Mouse (Mus musculus): Measurements from ENCODE around the gene Zfp618.

Zfp618 gene

DNA sequence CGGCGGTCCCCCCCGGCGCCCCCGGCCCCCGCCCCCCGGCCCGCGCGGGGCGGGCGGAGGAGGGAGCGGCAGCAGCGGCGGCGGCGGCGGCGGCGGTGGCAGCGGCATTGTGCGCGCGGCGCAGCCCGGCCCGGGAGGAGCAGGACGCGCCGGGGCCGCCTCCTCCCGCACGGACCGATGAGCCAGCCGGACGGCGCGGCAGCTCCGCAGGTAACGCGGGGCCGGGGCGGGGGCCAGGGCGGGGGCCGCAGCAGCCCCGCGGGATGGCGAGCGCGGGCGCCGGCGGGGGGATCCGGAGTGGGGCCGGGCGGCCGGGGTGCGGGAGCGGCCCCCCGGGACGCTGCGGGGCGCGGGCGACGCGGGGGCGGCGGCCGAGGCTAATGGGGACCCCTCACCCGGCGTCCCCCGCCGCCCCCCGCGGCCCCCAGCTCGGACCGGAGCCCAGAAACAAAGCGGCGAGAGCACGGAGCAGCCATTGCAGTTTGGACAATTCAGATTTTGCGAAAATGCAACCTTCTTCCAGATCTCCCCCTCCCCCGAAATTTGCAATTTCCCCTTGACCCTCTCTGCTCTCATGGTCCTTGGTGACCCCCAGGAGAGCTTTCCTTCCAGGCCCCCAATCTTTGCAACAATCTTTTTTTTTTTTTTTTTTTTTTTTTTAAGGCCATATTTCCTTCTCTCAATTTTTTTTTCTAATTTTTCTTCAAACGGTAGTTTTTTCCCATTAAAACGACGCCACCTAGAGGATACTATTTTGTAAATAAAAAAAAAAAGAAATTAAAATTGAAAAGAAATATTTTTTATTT lies at the start of gene Zfp618:
TSS of gene Zfp618 (plus strand) at position 77 of the 806 bp plus-strand sequence.
- in situ Hi-C loops (cut with MboI, MseI), result no loop called here

DNA sequence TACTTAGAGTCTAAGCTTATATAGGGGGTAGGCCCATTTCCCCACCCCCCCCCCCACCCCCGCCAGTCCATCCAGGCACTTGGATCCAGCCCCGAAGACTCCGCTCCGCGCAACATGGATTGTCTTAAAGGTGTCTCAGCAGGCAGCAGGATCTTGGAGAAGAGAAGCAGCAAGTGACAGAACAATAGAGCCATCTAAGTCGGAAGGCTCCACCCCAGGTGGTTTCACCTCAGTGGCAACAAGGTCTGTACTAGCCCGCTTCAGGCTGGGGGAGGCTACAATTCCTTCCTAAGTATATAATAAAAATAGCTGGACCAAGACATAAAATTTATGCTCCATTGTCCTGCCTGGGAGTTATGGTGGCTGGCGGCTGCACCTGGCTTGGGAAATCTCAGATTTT lies 48.3 kb upstream of the Zfp618 start:
- in situ Hi-C loops (cut with MboI, MseI), result no loop called here

DNA sequence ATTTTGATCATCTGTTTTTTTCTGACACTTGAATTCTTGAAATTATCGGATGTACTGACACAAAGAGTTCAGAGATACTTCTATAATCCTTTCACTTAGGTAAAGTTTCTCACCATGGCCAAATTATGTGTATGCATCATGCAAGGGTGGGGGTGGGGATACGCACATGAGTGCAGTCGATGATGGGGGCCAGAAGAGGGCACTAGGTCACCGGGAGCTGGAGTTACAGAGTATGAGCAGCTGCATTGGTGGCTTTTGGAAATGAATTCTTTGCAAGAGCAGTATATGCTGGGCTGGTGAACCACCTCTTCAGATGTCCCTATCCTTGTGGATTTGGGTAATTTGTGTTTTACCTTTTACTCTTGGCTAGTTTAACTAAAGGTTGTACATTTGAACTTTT lies 31.6 kb upstream of the Zfp618 start:
- in situ Hi-C loops (cut with MboI, MseI), result no loop called here

DNA sequence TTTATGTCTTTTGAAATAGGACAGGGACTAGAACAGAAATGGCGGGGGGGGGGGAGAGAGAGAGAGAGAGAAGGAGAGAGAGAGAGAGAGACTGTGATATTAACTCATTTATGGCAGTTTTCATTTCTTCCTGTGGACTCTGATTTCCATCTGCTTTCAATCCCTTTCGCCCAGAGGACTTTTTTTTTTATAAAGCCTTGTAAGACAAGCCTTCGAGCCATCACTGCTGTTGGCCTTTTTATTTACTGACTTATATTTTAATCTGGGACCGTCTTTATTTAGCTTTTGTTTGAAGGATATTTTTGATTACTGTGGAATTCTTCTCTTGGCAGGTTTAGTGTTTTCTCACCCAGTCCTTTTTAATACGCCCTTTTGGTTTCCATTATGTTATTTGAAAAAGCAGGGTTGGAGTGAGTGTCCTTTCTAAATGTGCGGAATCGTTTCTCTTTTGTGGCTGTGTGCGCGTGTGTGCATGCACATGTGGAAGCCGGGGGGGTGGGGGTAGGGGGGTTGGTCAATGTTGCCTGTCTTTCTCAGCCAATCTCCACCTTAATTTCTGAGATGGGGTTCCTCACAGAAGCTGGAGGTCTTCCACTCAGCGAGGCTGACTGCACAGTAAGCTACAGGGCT lies 29.7 kb upstream of the Zfp618 start:
- in situ Hi-C loops (cut with MboI, MseI), result no loop called here

DNA sequence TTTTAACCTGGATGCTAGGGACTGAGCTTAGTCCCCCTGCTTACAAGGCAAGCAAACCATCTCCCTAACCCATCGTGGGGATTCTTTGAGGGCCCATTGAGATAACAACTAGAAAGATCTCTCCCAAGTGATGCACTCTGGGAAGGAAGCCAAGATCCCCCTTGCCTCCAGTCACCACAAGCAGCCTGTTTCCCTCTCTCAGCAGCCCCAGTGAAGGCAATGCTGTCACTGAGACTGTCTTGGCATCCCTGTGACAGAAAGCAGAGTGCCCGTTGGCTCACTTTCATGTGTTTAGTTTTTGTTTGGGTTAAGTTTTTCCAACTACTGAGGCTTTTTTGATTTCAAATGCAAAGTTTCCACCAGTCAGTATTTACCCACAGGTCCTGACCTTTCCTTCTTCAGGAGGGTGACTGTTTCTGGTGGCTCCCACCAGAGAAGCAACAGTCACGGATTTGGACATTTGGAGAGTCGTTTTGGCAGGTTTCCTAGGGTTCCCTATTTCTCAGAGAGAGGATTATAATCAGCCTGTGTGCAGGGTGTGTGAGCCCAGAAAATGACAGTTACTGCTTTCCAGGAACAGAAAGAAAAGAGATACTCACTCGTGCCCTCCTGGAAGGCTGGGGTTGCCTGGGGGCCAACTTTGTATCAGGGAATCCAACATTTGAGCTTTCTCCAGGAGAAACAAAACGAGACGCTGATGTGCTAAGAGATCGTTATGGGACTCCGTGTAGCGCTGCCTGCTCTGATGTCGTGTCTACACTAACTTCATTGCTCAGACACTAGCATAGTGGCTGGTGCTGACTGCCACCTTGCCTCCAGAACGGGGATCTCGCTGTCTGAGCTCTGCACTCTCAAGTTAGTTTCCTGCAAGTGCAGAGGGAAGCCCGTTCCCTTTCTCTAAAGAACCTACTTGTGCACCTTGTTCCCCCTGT lies 23.1 kb upstream of the Zfp618 start:
- in situ Hi-C loops (cut with MboI, MseI), result loop anchor here (10.0 kb wide), 1 partner anchor 173 kb away; no protein-coding TSS in a partner anchor

DNA sequence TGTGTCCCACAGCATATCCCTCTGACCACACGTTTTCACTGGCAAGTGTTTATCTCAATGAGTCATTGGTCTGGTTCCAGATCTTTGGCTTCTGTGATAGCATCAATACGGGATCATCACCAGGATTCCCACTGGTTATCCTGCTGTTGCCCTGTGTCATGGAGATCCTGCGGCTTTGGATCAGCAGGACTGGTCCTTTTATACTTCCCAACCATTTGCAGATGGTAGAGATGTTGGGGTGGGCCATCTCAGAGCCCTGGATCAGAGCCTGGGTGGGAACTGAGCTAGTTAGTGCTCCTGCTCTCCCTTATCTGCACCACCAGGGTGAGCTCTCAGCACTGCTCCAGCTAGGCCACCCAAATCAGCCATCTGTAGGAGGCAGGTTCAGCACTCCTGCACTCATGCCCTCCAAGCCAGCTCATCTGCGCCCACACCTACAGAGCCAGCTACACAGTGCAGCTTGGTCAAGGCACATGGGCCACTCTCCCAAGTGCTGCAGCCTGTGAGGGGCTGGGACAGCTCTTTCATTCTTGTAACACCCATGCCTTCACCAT lies 21.0 kb upstream of the Zfp618 start:
- in situ Hi-C loops (cut with MboI, MseI), result loop anchor here (10.0 kb wide), 1 partner anchor 170 kb away; no protein-coding TSS in a partner anchor

DNA sequence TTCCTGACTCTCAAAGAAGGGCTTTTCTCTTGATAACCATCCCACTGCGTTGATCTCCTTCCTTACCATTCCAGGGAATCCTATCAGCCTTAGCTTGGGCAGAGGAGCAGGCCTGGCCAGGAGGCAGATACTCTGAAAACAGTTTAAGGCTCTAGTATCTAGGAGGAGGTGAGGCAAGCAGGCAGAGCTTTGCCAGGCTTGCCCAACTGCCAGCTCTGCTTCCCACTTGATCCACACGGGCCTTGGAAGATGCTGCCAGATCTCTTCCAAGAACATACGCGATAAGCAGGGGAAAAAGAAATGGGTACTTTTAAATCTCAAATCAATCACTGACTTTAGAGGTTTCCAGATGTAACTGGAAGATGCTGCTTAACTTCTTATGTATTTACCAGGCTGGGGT lies 1.6 kb upstream of the Zfp618 start:
- in situ Hi-C loops (cut with MboI, MseI), result no loop called here

DNA sequence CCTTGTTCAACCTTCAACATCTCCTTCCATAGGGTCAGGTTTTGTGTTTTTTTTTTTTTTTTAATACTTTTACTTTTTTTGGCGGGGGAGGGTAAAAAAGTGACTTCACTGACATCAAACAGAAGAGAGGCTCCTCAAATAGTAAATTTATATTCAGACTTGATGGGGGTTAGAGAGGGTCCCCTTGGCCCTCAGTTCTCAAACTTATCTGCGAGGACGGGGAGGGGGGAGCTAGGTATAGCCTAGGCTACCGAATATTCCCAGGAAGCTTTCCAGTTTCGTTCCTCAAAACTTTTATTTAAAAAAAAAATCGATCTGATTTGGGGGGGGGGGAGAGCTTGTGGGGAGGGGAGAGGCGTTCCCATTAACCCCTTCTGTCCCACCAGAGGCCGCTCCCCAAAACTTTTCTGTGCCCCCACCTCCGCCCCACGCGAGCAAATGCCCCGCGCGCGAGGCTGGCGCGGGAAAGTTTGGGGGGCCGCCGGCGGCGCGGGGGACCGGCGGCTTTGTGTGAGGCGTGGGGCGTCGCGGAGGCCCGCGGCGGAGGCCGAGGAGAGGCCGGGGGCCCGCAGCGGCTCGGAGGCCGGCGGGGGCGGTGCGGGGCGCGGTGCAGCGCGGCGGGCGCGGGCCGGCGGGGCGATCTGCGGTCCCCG lies 403 bp upstream of the Zfp618 start:
- in situ Hi-C loops (cut with MboI, MseI), result no loop called here

DNA sequence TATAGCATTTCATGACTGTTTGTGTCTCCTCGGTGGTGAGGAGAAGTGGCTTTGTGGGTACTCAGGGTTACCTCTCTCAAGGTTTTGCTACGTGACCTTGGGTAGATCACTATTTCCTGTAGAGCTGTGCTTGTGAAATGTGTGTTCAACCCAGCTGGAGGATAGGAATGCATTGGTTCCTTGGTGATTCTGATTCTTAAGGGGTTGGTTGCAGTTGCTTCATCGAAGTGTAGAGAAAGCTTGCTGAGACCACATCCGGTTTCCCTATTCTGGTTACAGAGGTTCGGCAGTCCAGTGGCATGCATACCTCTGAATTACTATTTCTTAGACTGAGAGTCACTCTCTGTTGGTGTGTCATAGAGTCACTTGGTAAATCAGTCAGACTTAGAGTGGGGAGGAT lies 4.2 kb downstream of the Zfp618 start:
- in situ Hi-C loops (cut with MboI, MseI), result no loop called here

DNA sequence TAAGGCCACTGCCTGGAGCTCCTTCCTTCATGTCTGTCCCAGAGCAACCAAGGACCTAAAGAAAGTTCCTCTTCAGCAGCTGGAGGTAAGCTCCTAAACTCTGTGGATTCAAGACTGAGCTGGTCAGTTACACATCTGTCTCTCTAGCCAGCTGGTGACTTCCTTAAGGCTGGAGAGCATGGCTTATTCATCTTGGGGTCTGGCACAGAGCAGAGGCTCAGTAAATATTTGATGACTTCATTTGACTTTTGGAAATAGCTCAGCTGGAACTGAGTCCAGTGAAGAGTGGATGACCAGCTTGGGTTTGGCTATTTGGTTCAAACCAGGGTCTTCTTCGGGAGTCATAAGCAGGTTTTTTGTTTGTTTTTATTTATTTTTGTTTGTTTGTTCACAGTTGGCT lies 6.6 kb downstream of the Zfp618 start:
- in situ Hi-C loops (cut with MboI, MseI), result loop anchor here (5.0 kb wide), 1 partner anchor 40 kb away; no protein-coding TSS in a partner anchor

DNA sequence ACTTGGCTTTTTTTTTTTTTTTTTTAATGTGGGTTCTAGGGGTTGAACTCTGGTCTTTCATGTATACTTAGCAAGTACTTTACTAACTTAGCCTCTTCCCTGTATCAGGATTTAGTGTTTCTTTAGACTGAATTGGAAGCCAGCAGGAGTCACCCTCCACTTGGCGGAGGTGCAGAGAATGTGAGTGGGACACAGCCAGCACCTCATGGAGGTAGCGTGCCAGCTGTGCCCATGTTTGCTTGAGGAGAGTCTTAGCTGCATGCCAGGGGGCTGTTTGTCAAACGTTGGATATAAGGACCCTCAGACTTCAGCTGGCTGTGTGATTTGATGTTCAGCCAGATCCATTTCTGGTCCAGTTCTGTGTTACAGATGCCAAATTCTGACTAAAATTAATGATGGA lies 7.7 kb downstream of the Zfp618 start:
- in situ Hi-C loops (cut with MboI, MseI), result loop anchor here (5.0 kb wide), 1 partner anchor 39 kb away; no protein-coding TSS in a partner anchor

DNA sequence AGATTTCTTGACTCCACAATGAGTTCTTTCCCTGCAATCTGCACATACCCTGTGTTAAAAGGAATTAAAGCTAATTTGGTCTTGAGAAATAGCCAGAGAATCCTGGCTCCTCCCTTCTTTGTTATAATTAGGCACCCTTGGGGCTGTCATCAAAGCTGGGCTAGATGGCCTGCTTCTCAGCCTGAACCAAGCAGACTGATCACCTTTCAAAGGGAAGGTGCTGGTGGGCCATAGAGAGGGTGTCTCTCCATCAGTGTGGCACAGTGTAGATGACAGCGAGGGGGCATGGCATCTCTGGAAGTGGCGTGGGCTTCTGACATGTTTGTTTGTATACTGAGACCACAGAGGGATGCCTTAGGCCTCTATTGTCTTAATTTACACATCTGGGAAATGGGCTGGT lies 9.5 kb downstream of the Zfp618 start:
- in situ Hi-C loops (cut with MboI, MseI), result loop anchor here (5.0 kb wide), 1 partner anchor 37 kb away; no protein-coding TSS in a partner anchor

DNA sequence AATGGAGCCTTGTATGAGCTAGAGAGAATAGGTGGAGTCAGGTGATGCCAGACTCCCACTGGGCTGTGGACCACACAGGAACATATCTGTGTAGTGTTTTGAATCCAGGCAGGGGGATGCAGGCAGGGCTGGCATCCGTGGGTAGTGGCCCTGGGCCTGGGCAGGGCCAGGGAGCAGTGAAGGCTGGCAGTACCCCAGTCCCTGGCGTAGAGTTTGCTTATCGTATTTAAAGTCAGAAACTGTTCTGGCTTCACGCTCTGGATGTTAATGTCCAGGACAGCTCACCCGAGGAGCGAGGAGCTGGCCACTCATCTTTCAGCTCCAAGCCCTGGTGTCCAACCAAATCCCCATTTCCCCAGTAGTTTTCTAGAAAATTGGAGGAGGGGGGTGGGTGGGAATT lies 10.2 kb downstream of the Zfp618 start:
- in situ Hi-C loops (cut with MboI, MseI), result no loop called here

DNA sequence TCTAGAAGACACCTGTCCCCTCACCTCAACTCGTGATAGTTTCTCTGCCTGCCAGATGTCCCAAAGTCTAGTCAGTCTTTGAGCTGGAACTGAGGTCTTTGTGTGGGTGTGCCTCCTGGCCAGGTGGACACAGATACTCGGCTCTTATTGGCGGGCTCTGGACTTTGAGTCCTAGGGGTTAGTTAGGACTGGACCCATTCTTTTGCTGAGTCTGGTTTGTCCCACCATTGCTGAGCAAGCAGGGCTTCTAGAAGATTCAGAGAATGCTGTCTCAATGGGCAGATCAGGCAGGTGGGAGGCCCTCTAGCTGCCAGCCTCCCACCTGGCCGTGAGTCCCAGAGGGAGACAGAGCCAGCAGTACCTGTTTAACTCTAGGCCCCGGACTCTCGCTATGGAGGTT lies 12.1 kb downstream of the Zfp618 start:
- in situ Hi-C loops (cut with MboI, MseI), result no loop called here

DNA sequence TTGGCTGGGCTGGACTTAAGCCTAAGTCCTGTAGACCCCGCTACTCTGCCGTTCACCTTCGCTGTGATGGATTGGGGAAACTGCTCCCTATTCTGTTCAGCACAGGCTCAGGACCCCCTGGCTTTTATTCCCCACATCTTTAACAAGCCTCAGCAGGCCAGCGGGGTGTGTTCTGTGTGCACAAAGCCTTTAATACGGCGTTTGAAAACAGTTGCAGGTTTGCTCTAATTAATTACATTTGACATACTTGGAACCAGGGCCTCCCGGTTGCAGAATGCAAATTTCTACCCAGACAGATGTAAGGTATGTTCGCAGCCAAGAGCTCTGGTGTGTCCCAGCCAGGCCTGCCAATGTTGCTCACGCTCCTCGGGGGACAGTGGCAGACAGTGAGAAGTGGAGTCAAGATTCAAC lies 13.1 kb downstream of the Zfp618 start:
- in situ Hi-C loops (cut with MboI, MseI), result no loop called here

DNA sequence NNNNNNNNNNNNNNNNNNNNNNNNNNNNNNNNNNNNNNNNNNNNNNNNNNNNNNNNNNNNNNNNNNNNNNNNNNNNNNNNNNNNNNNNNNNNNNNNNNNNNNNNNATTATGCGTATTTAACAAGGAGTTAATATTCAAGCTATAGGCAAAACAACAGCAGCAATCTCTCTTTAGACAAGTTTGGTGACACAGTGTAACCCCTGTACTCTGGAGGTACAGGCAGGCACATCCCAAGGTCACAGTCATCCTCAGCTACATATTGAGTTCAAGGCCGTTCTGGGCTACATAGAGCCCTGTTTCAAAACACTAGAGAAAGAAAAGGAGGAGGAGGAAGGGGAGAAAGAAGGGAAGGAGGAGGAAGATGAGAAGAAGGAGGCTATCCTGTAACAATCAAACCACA lies 16.2 kb downstream of the Zfp618 start:
- in situ Hi-C loops (cut with MboI, MseI), result no loop called here

DNA sequence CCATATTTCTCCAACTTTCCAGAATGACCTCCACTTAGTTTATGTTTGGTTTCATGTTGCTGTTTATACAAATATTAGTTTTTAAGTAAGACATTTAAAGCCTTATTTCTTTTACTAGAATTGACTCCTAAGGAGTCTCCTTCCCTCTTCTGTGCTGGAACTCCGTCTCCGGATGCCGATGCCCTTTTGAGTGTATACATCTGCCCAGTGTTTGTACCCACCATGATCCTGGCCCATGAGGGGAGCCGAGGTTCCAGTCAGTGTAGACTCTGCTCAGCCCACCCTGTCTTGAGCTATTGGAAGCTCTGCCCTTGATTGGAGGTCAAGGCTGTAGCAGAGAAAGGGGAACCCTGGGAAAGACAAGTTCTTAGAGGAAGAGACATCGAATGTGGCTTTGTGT lies 18.2 kb downstream of the Zfp618 start:
- in situ Hi-C loops (cut with MboI, MseI), result no loop called here

DNA sequence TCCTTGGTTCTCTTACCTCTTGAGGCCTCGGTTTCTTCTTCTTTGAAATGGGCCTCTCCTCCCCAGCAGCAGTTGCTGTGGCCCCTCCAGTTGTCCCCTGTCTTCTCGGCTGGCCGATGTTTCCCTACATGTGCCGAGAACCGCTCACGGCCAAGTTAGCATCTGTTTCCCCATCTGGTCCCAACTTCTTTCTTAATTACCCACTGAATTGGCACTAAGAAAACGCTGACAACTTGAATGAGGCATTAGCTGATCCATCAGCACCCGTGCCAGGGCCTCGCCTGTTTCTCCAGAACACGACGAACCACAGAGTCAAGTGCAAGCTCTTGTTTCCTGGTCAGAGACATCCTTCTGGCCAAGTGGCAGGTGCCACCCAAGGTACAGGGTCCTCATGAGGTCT lies 26.0 kb downstream of the Zfp618 start:
- in situ Hi-C loops (cut with MboI, MseI), result no loop called here

DNA sequence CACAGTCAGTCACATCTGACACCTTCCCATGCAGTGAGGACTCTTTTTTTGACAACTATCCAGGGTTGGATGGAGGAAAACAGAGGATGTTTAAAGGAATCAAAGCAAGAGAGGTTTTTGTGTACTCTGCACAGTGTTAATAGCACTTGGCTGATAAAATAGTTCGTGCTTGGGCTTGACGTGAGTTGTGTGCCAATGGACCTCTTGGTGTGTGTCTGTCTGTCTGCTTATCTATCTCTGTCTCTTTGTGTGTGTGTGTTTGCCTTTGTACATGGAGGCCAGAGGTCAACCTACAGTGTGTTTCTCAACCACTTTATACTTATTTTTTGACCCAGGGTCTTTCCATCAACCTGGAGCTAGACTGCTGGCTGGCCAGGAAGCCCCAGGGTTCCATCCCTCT lies 27.8 kb downstream of the Zfp618 start:
- in situ Hi-C loops (cut with MboI, MseI), result no loop called here

DNA sequence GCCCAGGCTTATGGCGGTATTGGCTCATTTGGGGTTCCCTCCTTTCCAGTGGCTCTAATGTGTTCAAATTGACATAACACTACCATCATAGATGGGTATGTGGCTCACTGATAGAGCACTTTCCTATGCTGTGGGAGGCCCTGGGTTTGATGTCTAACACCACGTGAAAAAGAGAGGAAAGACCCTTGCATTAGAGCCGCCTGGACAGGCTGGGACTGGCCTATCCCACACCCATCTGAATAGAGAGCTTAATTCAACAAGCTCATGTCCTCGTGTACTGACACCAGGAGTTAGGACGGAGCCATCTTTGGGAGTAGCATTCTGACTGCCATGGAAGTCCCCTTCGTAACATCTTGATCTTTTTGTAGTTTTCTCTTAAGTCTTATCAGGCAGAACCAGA lies 32.2 kb downstream of the Zfp618 start:
- in situ Hi-C loops (cut with MboI, MseI), result no loop called here

DNA sequence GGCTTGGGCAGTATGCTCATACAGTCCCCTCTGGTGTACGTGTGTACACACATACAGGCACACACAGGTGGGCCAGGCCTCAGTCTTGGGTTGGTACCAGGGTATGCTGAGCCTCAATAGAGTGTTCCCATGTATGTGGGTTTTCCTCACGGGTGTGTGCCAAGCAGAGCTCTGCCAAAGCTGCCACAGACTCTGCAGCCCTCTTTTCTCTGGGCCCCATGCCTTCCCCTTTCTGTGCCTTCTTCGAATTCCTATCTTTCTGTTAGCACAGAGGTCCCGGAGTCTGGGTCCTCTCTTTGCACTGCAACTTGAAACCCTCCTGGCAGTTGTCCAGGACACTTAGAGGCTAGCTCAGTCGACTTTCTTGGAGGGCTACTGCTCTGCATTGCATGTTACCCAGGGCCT lies 33.1 kb downstream of the Zfp618 start:
- in situ Hi-C loops (cut with MboI, MseI), result no loop called here
